Comparison of ENCODE assay signal across 8 mouse cellular contexts in genomic region chr16:10447264-10447594, GRCm38 (mm10). TPM values are rescaled to one million over a fixed set of nuclear protein-coding genes. Genes with fewer than 3 reads are reported as not detected.
DNase-seq lines count a peak whose midpoint lies in the region; ATAC-seq and TF ChIP-seq lines count a peak whose summit lies in the region.
"Had no signal": no experiment of that assay in that cellular context is flagged by ENCODE, and none has a peak within 500 bp of the region (broad histone marks: within the 10 kb centered on the region; RNA-seq: fewer than 3 reads in every experiment).

Gene Tvp23a, minus strand, starts transcription at chr16:10447362.

- no peaks in the 10 kb centered on the region for H3K27me3 ChIP-seq in embryonic facial prominence, embryonic 10.5 days (replicated peaks; ENCODE audit: low read depth, poor library complexity, severe bottlenecking)
- no peaks in the 10 kb centered on the region for H3K27me3 ChIP-seq in kidney, postnatal 0 days (ENCODE audit: insufficient read depth, low read length)
- H3K27me3 ChIP-seq in limb, embryonic 15.5 days, result no peaks in the 10 kb centered on the region
- H3K27me3 ChIP-seq in neural tube, embryonic 13.5 days, result no peaks in the 10 kb centered on the region

- WGBS in embryonic facial prominence, embryonic 10.5 days, result under 1% methylated on average over 12 of the region's 12 CpGs
- WGBS in kidney, postnatal 0 days, result 6% methylated on average over 12 of the region's 12 CpGs
- 2% methylated on average over 12 of the region's 12 CpGs for WGBS in limb, embryonic 15.5 days
- WGBS in neural tube, embryonic 13.5 days, result under 1% methylated on average over 12 of the region's 12 CpGs

- peaks cover 24% of the 10 kb centered on the region for H3K4me1 ChIP-seq in embryonic facial prominence, embryonic 10.5 days
- H3K4me1 ChIP-seq in kidney, postnatal 0 days (replicated peaks; ENCODE audit: insufficient read depth, low read length), result 0 out of 2 replicates have a peak, but pooled peaks cover 7% of the 10 kb centered on the region
- peaks cover 19% of the 10 kb centered on the region for H3K4me1 ChIP-seq in limb, embryonic 15.5 days
- H3K4me1 ChIP-seq in neural tube, embryonic 13.5 days (replicated peaks), result peaks cover 52% of the 10 kb centered on the region

- H3K4me3 ChIP-seq in embryonic facial prominence, embryonic 10.5 days, result peak within 1 kb of the TSS; percentile 62
- peak within 1 kb of the TSS; percentile 38 for H3K4me3 ChIP-seq in kidney, postnatal 0 days (replicated peaks; ENCODE audit: low read depth, low read length)
- H3K4me3 ChIP-seq in limb, embryonic 15.5 days, result peak within 1 kb of the TSS; percentile 47
- H3K4me3 ChIP-seq in neural tube, embryonic 13.5 days, result peak within 1 kb of the TSS; percentile 58

- H3K36me3 ChIP-seq in embryonic facial prominence, embryonic 10.5 days (replicated peaks), result no peaks in the 10 kb centered on the region
- H3K36me3 ChIP-seq in kidney, postnatal 0 days (ENCODE audit: insufficient read depth, low read length), result no peaks in the 10 kb centered on the region
- H3K36me3 ChIP-seq in limb, embryonic 15.5 days, result no peaks in the 10 kb centered on the region
- no peaks in the 10 kb centered on the region for H3K36me3 ChIP-seq in neural tube, embryonic 13.5 days

- H3K9ac ChIP-seq in kidney, postnatal 0 days (ENCODE audit: low read depth, low read length), result 0 out of 2 replicates have a peak within 1 kb of the TSS, but pooled peaks have one; percentile 23
- H3K9ac ChIP-seq in limb, embryonic 15.5 days, result peak within 1 kb of the TSS; percentile 28
- peak within 1 kb of the TSS; percentile 81 for H3K9ac ChIP-seq in neural tube, embryonic 13.5 days

- H3K9me3 ChIP-seq in embryonic facial prominence, embryonic 10.5 days, result no peaks in the 10 kb centered on the region
- no peaks in the 10 kb centered on the region for H3K9me3 ChIP-seq in kidney, postnatal 0 days (replicated peaks; ENCODE audit: low read length)
- no peaks in the 10 kb centered on the region for H3K9me3 ChIP-seq in limb, embryonic 15.5 days
- H3K9me3 ChIP-seq in neural tube, embryonic 13.5 days, result no peaks in the 10 kb centered on the region

- ATAC-seq in kidney, postnatal 0 days (replicated peaks; ENCODE audit: low FRiP score, low read depth), result peak; percentile 87
- ATAC-seq in limb, embryonic 15.5 days (ENCODE audit: insufficient number of reproducible peaks, low FRiP score, low TSS enrichment, low read depth), result peak; percentile 86
- ATAC-seq in neural tube, embryonic 13.5 days (ENCODE audit: low read depth), result peak; percentile 99
- ATAC-seq in erythroid progenitor cell, adult 5-6 weeks (replicated peaks; ENCODE audit: low FRiP score, poor library complexity, severe bottlenecking), result no peak

- H3K27ac ChIP-seq in embryonic facial prominence, embryonic 10.5 days (replicated peaks), result peak within 1 kb of the TSS; percentile 84
- H3K27ac ChIP-seq in kidney, postnatal 0 days, result no peak within 1 kb of the TSS
- peak within 1 kb of the TSS; percentile 60; the same call in 1 of the 2 replicates for H3K27ac ChIP-seq in limb, embryonic 15.5 days
- peak within 1 kb of the TSS; percentile 89 for H3K27ac ChIP-seq in neural tube, embryonic 13.5 days (replicated peaks)

- DNase-seq in adrenal gland, postnatal 36 days, result peak; percentile 25 to 64
- DNase-seq in embryonic facial prominence, embryonic 10.5 days (ENCODE audit: low spot score), result peak; percentile 91
- DNase-seq in heart, adult 11 months, result peak; percentile 97
- peak; percentile 91 for DNase-seq in kidney, postnatal 0 days (ENCODE audit: low spot score)

- TF ChIP-seq CTCF in kidney, postnatal 0 days (IDR thresholded peaks at IDR 0.05; ENCODE audit: low read depth), result no peak

- peak within 1 kb of the TSS; percentile 55 for H3K4me2 ChIP-seq in kidney, postnatal 0 days (ENCODE audit: low read length)
- H3K4me2 ChIP-seq in limb, embryonic 15.5 days, result peak within 1 kb of the TSS; percentile 62
- H3K4me2 ChIP-seq in neural tube, embryonic 13.5 days, result peak within 1 kb of the TSS; percentile 80

RNA-seq across cellular contexts. Expression of gene Tvp23a, which starts in this region (rescaled TPM):
- total RNA-seq in adrenal gland, postnatal 36 days (2021), result 1 to 10 TPM; 1.2 to 1.6 TPM
- polyA plus RNA-seq in embryonic facial prominence, embryonic 10.5 days (2016; fragmentation: Nextera tagmentation; extraction: Ambion mirVana), result 20.6 and 21.4 TPM in 2 replicates
- 5.9 and 6.9 TPM in 2 replicates for polyA plus RNA-seq in kidney, postnatal 0 days (2015; fragmentation: Nextera tagmentation; extraction: Ambion mirVana)
- 10.6 and 12.1 TPM in 2 replicates for polyA plus RNA-seq in limb, embryonic 15.5 days (2015; fragmentation: Nextera tagmentation; extraction: Ambion mirVana)
- 39.2 and 40.5 TPM in 2 replicates for polyA plus RNA-seq in neural tube, embryonic 13.5 days (2015; fragmentation: Nextera tagmentation; extraction: Ambion mirVana)
- total RNA-seq in erythroid progenitor cell, adult 5-6 weeks (2015; ENCODE audit: low replicate concordance), result not detected in 2 replicates
- not detected in 2 replicates for total RNA-seq in erythroid progenitor cell, adult 5-6 weeks (2017; ENCODE audit: low replicate concordance)
- total RNA-seq: hematopoietic stem cell, adult 5-6 weeks had no signal

Comparison
In these comparisons a context has a peak if more than half of its experiments do, and no peak if none do; other contexts are left out.
1. DNase-seq: peak in every context shown above with its lines; median percentile 97 in heart, adult 11 months; 91 in embryonic facial prominence, embryonic 10.5 days; 91 in kidney, postnatal 0 days; 44 in adrenal gland, postnatal 36 days.
2. H3K9ac ChIP-seq: peak in every context shown above with its lines; median percentile 81 in neural tube, embryonic 13.5 days; 28 in limb, embryonic 15.5 days; 23 in kidney, postnatal 0 days.